In genomic region chr8:80482822-80483774, GRCm38 (mm10) we compare ENCODE assay signal across 9 mouse cellular contexts. TPM values are rescaled to one million over a fixed set of nuclear protein-coding genes. Genes with fewer than 3 reads are reported as not detected.
DNase-seq lines count a peak whose midpoint lies in the region; ATAC-seq and TF ChIP-seq lines count a peak whose summit lies in the region.
"Had no signal": no experiment of that assay in that cellular context is flagged by ENCODE, and none has a peak within 500 bp of the region (broad histone marks: within the 10 kb centered on the region; RNA-seq: fewer than 3 reads in every experiment).

No protein-coding gene starts in this region.

- peak; percentile 82 for TF ChIP-seq CTCF in midbrain, postnatal 0 days (IDR thresholded peaks at IDR 0.05)

- peak; percentile 49 to 54 for DNase-seq in cerebellum, postnatal 14 days
- no peak for DNase-seq in cerebellum, adult 11-12 months
- DNase-seq in right cerebral cortex, adult 18-20 months = peak; percentile 7
- no peak for DNase-seq in right cerebral cortex, postnatal 14 days
- DNase-seq in layer of hippocampus, adult 9-10 months (ENCODE audit: low spot score) = peak; percentile 46
- DNase-seq in midbrain, postnatal 0 days (ENCODE audit: low spot score) = peak; percentile 66
- DNase-seq in urinary bladder, postnatal 36 days (ENCODE audit: low spot score in 2 of 2) = no peak

- H3K27ac ChIP-seq in heart, embryonic 13.5 days (replicated peaks) = no peak overlapping the region
- H3K27ac ChIP-seq in midbrain, postnatal 0 days (ENCODE audit: low read depth, low read length) = no peak overlapping the region

- 31% methylated on average over 16 of the region's 16 CpGs for WGBS in heart, embryonic 13.5 days
- WGBS in midbrain, postnatal 0 days = 30% methylated on average over 16 of the region's 16 CpGs

- peaks cover 7% of the 10 kb centered on the region; the same call in 1 of the 2 replicates for H3K4me1 ChIP-seq in heart, embryonic 13.5 days
- H3K4me1 ChIP-seq in midbrain, postnatal 0 days (ENCODE audit: insufficient read depth, low read length) = no peaks in the 10 kb centered on the region

- H3K4me3 ChIP-seq in heart, embryonic 13.5 days = peak overlapping the region; percentile 20
- no peak overlapping the region for H3K4me3 ChIP-seq in midbrain, postnatal 0 days (ENCODE audit: low read depth, low read length)

- no peak overlapping the region for H3K9ac ChIP-seq in heart, embryonic 13.5 days
- H3K9ac ChIP-seq in midbrain, postnatal 0 days (replicated peaks; ENCODE audit: low read length, poor library complexity, severe bottlenecking) = no peak overlapping the region

- H3K9me3 ChIP-seq in heart, embryonic 13.5 days = no peaks in the 10 kb centered on the region
- no peaks in the 10 kb centered on the region for H3K9me3 ChIP-seq in midbrain, postnatal 0 days (ENCODE audit: low read length)
- H3K9me3 ChIP-seq: G1E had no signal

- H3K36me3 ChIP-seq in heart, embryonic 13.5 days = no peaks in the 10 kb centered on the region
- H3K36me3 ChIP-seq in midbrain, postnatal 0 days (ENCODE audit: insufficient read depth, low read length) = no peaks in the 10 kb centered on the region
- H3K36me3 ChIP-seq: G1E had no signal

- no peak for ATAC-seq in heart, embryonic 13.5 days (ENCODE audit: extremely low read depth, insufficient number of reproducible peaks, low FRiP score, low TSS enrichment)
- peak; percentile 60; the same call in 1 of the 2 replicates for ATAC-seq in midbrain, postnatal 0 days (ENCODE audit: low FRiP score)

- H3K4me2 ChIP-seq in heart, embryonic 13.5 days = peak overlapping the region; percentile 58
- peak overlapping the region; percentile 21 for H3K4me2 ChIP-seq in midbrain, postnatal 0 days (ENCODE audit: low read depth, low read length, poor library complexity, severe bottlenecking)

- H3K27me3 ChIP-seq in heart, embryonic 13.5 days (replicated peaks) = no peaks in the 10 kb centered on the region
- no peaks in the 10 kb centered on the region for H3K27me3 ChIP-seq in midbrain, postnatal 0 days (ENCODE audit: insufficient read depth, low read length)

RNA-seq across cellular contexts. Expression of gene Gypa, which starts 10.5 kb away (rescaled TPM):
- polyA plus RNA-seq in heart, embryonic 13.5 days (2015; fragmentation: Nextera tagmentation; extraction: Ambion mirVana) = 23.2 and 28.8 TPM in 2 replicates
- 1.7 TPM in 1 of 2 replicates, not detected in the other for total RNA-seq in midbrain, postnatal 0 days (2014; rRNA removed)
- 0.32 and 0.37 TPM in 2 replicates for polyA plus RNA-seq in midbrain, postnatal 0 days (2015; fragmentation: Nextera tagmentation; extraction: Ambion mirVana)

Comparison
In these comparisons a context has a peak if more than half of its experiments do, and no peak if none do; other contexts are left out.
1. DNase-seq: peak in cerebellum, postnatal 14 days (2 of 2), right cerebral cortex, adult 18-20 months (single experiment), layer of hippocampus, adult 9-10 months (single experiment) and midbrain, postnatal 0 days (single experiment); none in cerebellum, adult 11-12 months (single experiment), right cerebral cortex, postnatal 14 days (single experiment) and urinary bladder, postnatal 36 days (0 of 2).
2. RNA of gene Gypa, which starts 10.5 kb away (polyA plus RNA-seq): 23.2 to 28.8 TPM in heart, embryonic 13.5 days; 0.32 to 0.37 TPM in midbrain, postnatal 0 days; every median in the first group is over 10 times any median in the second.